Mouse (Mus musculus) kidney, embryonic 16.5 days (tissue): ENCODE results near the gene Stk17b. TPM values are rescaled to one million over a fixed set of nuclear protein-coding genes. Genes with fewer than 3 reads are reported as not detected.
"Not testable (repeated sequence)": the region's sequence is repeated elsewhere in the genome, so short reads cannot be mapped to it uniquely, and the experiment has no call there.

Experiments used
- ATAC-seq: fragments of 200-750 bp; cut with Nextera tagmentation; 2 replicates; pipeline ENCODE4 v1.8.0; 2017; ENCODE audit warnings: moderate TSS enrichment; ENCODE audit not compliant: low FRiP score, low TSS enrichment
- H3K27ac ChIP-seq: fragments of 300-500 bp; sonication (generic); 2 replicates; pipeline ENCODE4 v1.5.1; 2014; ENCODE audit warnings: low read length
- H3K27me3 ChIP-seq: fragments of 300-500 bp; sonication (generic); 2 replicates; pipeline ENCODE4 v1.6.1; 2014; ENCODE audit warnings: low read length, control low read depth, mixed read lengths; ENCODE audit not compliant: insufficient read depth
- H3K36me3 ChIP-seq: fragments of 300-500 bp; sonication (generic); 2 replicates; pipeline ENCODE4 v1.6.1; 2014; ENCODE audit warnings: low read length, control low read depth, mixed read lengths; ENCODE audit not compliant: insufficient read depth
- H3K4me1 ChIP-seq: fragments of 300-500 bp; sonication (generic); 2 replicates; pipeline ENCODE4 v1.6.1; 2014; ENCODE audit warnings: low read length, control low read depth, mixed read lengths; ENCODE audit not compliant: insufficient read depth
- H3K4me2 ChIP-seq: fragments of 300-500 bp; sonication (generic); replicated peaks from 2 replicates; pipeline ENCODE4 v1.6.1; 2014; ENCODE audit warnings: low read depth, low read length
- H3K4me3 ChIP-seq: fragments of 300-500 bp; sonication (generic); 2 replicates; pipeline ENCODE4 v1.5.1; 2014; ENCODE audit warnings: mild to moderate bottlenecking, low read length
- H3K9ac ChIP-seq: fragments of 300-500 bp; sonication (generic); replicated peaks from 2 replicates; pipeline ENCODE4 v1.6.1; 2014; ENCODE audit warnings: low read length
- H3K9me3 ChIP-seq: fragments of 300-500 bp; sonication (generic); 2 replicates; pipeline ENCODE4 v1.6.1; 2016; ENCODE audit warnings: low read length, control low read depth
- WGBS: fragments of 180-500 bp; shearing (Covaris S2); extraction: QIAGEN DNeasy Blood & Tissue Kit; methylation state at CpG from one replicate; pipeline ENCODE4 v1.1.7; 2014; 5-methylcytosine and 5-hydroxymethylcytosine counted together
- polyA plus RNA-seq: library from polyadenylated mRNA; unstranded; fragments of >200 nt; fragmentation: Nextera tagmentation; extraction: Ambion mirVana; gene quantifications from 2 replicates; pipeline ENCODE4 v1.2.1, GENCODE M21; 2015

Gene Stk17b
- polyA plus RNA-seq, 1 experiment from 2014 or later = 20.8 TPM

GRCm38 (mm10) chr1:53713383-53713782, 71.6 kb downstream of the Stk17b start:
- not testable (repeated sequence) for H3K27me3 ChIP-seq, H3K9me3 ChIP-seq, H3K4me2 ChIP-seq, H3K4me1 ChIP-seq, ATAC-seq, H3K4me3 ChIP-seq, H3K27ac ChIP-seq, H3K9ac ChIP-seq, H3K36me3 ChIP-seq
- WGBS = 60% methylated on average over 2 of the region's 3 CpGs

GRCm38 (mm10) chr1:53711069-53711468, 74.0 kb downstream of the Stk17b start:
- Histone ChIP-seq H3K27me3 (no peaks in the 10 kb centered on the region), H3K9ac (no peak overlapping the region), H3K4me2 (no peak overlapping the region), H3K27ac (no peak overlapping the region), H3K4me1 (peaks cover 3% of the 10 kb centered on the region; the same call in 1 of the 2 replicates), H3K9me3 (no peaks in the 10 kb centered on the region), H3K4me3 (no peak overlapping the region), H3K36me3 (no peaks in the 10 kb centered on the region)
- ATAC-seq = no peak
- 93% methylated on average over 9 of the region's 9 CpGs for WGBS

DNA sequence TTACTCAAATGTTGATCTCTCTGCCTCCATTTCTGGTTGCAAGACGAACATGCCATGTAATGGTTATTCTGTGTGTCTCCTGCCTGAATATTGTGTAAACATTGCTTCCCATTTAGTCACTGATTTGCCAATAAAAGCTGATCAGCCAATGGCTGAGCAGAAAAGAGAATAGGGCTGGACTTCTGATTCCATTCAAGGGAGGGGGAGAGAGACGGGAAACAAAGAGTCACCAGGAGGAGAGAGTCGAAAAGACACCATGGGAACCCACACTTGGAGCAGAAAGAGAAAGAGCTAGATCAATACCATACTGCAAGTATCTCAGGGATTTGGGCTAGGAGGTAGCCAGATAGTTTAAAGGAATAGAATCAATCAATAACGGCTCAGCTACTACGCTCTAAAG, 75.4 kb downstream of the Stk17b start:
- not testable (repeated sequence) for H3K27me3 ChIP-seq, H3K27ac ChIP-seq, H3K4me3 ChIP-seq, H3K9me3 ChIP-seq, ATAC-seq, H3K4me2 ChIP-seq, H3K9ac ChIP-seq, H3K4me1 ChIP-seq, H3K36me3 ChIP-seq
- WGBS = 82% methylated on average over 5 of the region's 5 CpGs

DNA sequence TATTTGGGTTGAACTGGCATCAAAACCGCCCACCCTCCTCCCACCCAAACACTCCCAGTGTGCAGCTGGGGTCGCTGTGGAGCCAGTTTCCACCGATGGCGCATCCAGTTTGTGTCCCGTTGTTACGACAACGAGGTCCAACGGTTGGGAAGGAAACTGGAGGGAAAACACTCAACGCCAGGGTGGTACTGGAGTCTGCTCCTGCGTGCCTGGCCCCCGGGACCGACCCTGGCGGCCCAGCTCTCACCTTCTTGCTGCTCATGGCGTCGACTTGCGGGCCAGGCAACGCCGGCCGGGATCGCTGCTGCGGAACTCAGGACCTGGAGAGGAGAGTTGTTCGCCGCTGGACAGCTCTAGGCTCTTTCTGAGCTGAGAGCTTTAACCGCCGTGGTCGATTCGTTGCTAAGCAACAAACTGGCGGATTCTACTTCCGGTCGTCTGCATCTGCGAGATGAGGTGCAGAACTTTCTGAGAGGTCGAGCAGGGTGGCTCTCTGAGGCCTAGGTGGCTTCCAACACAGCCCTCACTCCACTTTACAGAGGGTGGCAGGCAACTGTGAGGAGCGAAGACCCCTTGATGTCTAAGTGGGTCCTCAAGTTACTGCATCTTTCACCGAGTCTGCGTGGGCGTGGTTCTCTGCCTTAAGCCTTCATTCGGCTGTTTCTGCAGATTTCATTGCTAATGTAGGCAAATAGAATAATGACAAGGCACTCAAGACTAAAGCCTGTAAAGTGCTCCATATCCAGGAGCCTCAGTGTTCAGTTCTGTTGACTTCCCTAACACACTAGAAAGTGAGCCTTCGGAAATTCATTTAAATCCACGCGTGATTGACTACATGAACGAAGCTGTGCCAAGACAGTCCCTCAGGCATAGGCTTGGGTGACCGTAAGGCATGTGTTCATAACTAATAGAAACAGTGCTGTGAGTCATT, 78.3 kb downstream of the Stk17b start, which contains the start of gene Dnah7a:
Dnah7a (minus strand) TSS at position 354 of the 931 bp plus-strand sequence.
- peak within 1 kb of the TSS; percentile 93 for H3K4me2 ChIP-seq
- peak within 1 kb of the TSS; percentile 64 for H3K9ac ChIP-seq
- peaks cover 3% of the 10 kb centered on the region; the same call in 1 of the 2 replicates for H3K4me1 ChIP-seq
- WGBS = 12% methylated on average over 42 of the region's 42 CpGs
- no peak within 1 kb of the TSS for H3K27ac ChIP-seq
- no peaks in the 10 kb centered on the region for H3K27me3 ChIP-seq
- H3K9me3 ChIP-seq = no peaks in the 10 kb centered on the region
- no peaks in the 10 kb centered on the region for H3K36me3 ChIP-seq
- peak; percentile 95 for ATAC-seq
- peak within 1 kb of the TSS; percentile 58 for H3K4me3 ChIP-seq

Other genes with a start within 250 kb of the Stk17b start
- gene Dnah7a, start 78.4 kb downstream of the Stk17b start, polyA plus RNA-seq = 0.70 and 1.3 TPM in 2 replicates